Mouse (Mus musculus): ENCODE measurements around the gene Pla2g4c. TPM values are rescaled to one million over a fixed set of nuclear protein-coding genes. Genes with fewer than 3 reads are reported as not detected.

Gene Pla2g4c
- polyA plus RNA-seq (2014; fragmentation: Illumina TruSeq; extraction: RNeasy Lipid Tissue Mini Kit (QIAGEN cat#74804); ENCODE audit: low read depth, low replicate concordance): 1.9 TPM

GRCm38 (mm10) chr7:13324316-13324715 is at the start of gene Pla2g4c:
TSS of gene Pla2g4c (plus strand) at chr7:13324655.

GRCm38 (mm10) chr7:13277081-13277480 is 47.4 kb upstream of the Pla2g4c start, which contains the start of gene Lig1:
TSS of gene Lig1 (plus strand) at chr7:13277283.

GRCm38 (mm10) chr7:13278308-13278891 is 46.1 kb upstream of the Pla2g4c start, which contains the start of gene Zswim9:
TSS of gene Zswim9 (minus strand) at chr7:13278721.

GRCm38 (mm10) chr7:13397832-13398231 is 73.4 kb downstream of the Pla2g4c start, which contains the start of gene Cabp5:
TSS of gene Cabp5 (plus strand) at chr7:13398132.

Other genes with a start within 250 kb of the Pla2g4c start
- gene Vmn1r85, start 229.5 kb upstream of the Pla2g4c start, polyA plus RNA-seq (2014; fragmentation: Illumina TruSeq; extraction: RNeasy Lipid Tissue Mini Kit (QIAGEN cat#74804); ENCODE audit: low read depth, low replicate concordance): not detected
- not detected for gene Vmn1r86, start 204.7 kb upstream of the Pla2g4c start, polyA plus RNA-seq (2014; fragmentation: Illumina TruSeq; extraction: RNeasy Lipid Tissue Mini Kit (QIAGEN cat#74804); ENCODE audit: low read depth, low replicate concordance)
- gene Vmn1r87, start 184.5 kb upstream of the Pla2g4c start, polyA plus RNA-seq (2014; fragmentation: Illumina TruSeq; extraction: RNeasy Lipid Tissue Mini Kit (QIAGEN cat#74804); ENCODE audit: low read depth, low replicate concordance): not detected
- gene Vmn1r88, start 165.1 kb upstream of the Pla2g4c start, polyA plus RNA-seq (2014; fragmentation: Illumina TruSeq; extraction: RNeasy Lipid Tissue Mini Kit (QIAGEN cat#74804); ENCODE audit: low read depth, low replicate concordance): not detected
- not detected for gene Vmn1r89, start 111.6 kb upstream of the Pla2g4c start, polyA plus RNA-seq (2014; fragmentation: Illumina TruSeq; extraction: RNeasy Lipid Tissue Mini Kit (QIAGEN cat#74804); ENCODE audit: low read depth, low replicate concordance)
- gene Lig1, start 47.4 kb upstream of the Pla2g4c start, polyA plus RNA-seq (2014; fragmentation: Illumina TruSeq; extraction: RNeasy Lipid Tissue Mini Kit (QIAGEN cat#74804); ENCODE audit: low read depth, low replicate concordance): 9.8 TPM
- gene Zswim9, start 45.9 kb upstream of the Pla2g4c start, polyA plus RNA-seq (2014; fragmentation: Illumina TruSeq; extraction: RNeasy Lipid Tissue Mini Kit (QIAGEN cat#74804); ENCODE audit: low read depth, low replicate concordance): 7.6 TPM
- not detected for gene Cabp5, start 73.5 kb downstream of the Pla2g4c start, polyA plus RNA-seq (2014; fragmentation: Illumina TruSeq; extraction: RNeasy Lipid Tissue Mini Kit (QIAGEN cat#74804); ENCODE audit: low read depth, low replicate concordance)
- gene Bsph1, start 126.2 kb downstream of the Pla2g4c start, polyA plus RNA-seq (2014; fragmentation: Illumina TruSeq; extraction: RNeasy Lipid Tissue Mini Kit (QIAGEN cat#74804); ENCODE audit: low read depth, low replicate concordance): 135 TPM
- 160 TPM for gene Bsph2, start 246.4 kb downstream of the Pla2g4c start, polyA plus RNA-seq (2014; fragmentation: Illumina TruSeq; extraction: RNeasy Lipid Tissue Mini Kit (QIAGEN cat#74804); ENCODE audit: low read depth, low replicate concordance)

Data from adipose tissue, adult 10 weeks (tissue).